Mouse (Mus musculus) hindbrain, embryonic 14.5 days (tissue): ENCODE measurements around the gene Cops8. TPM values are rescaled to one million over a fixed set of nuclear protein-coding genes. Genes with fewer than 3 reads are reported as not detected.

Experiments
- ATAC-seq: fragments of 200-750 bp; cut with Nextera tagmentation; 2 replicates; pipeline ENCODE4 v1.8.0; 2017; ENCODE audit warnings: moderate number of reproducible peaks, mild to moderate bottlenecking, moderate TSS enrichment, moderate library complexity; ENCODE audit not compliant: low FRiP score
- DNase-seq: peaks from one replicate; pipeline ENCODE4 v3.0.0-alpha.2; 2015; ENCODE audit warnings: low spot score
- H3K27ac ChIP-seq: fragments of 300-500 bp; sonication (generic); 2 replicates; pipeline ENCODE4 v1.5.1; 2014; ENCODE audit warnings: mild to moderate bottlenecking, moderate library complexity
- H3K27me3 ChIP-seq: fragments of 300-500 bp; sonication (generic); 2 replicates; pipeline ENCODE4 v1.6.1; 2014; ENCODE audit warnings: mild to moderate bottlenecking, low read length, mixed read lengths; ENCODE audit not compliant: control insufficient read depth, insufficient read depth
- H3K36me3 ChIP-seq: fragments of 300-500 bp; sonication (generic); replicated peaks from 2 replicates; pipeline ENCODE4 v1.6.1; 2014; ENCODE audit not compliant: control insufficient read depth, insufficient read depth
- H3K4me1 ChIP-seq: fragments of 300-500 bp; sonication (generic); replicated peaks from 2 replicates; pipeline ENCODE4 v1.6.1; 2014; ENCODE audit warnings: antibody characterized with exemption, low read length, mixed read lengths; ENCODE audit not compliant: control insufficient read depth, insufficient read depth
- H3K4me2 ChIP-seq: fragments of 300-500 bp; sonication (generic); replicated peaks from 2 replicates; pipeline ENCODE4 v1.6.1; 2014; ENCODE audit warnings: mild to moderate bottlenecking, moderate library complexity
- H3K4me3 ChIP-seq: fragments of 300-500 bp; sonication (generic); replicated peaks from 2 replicates; pipeline ENCODE4 v1.5.1; 2014; ENCODE audit warnings: mild to moderate bottlenecking, low read length
- H3K9ac ChIP-seq: fragments of 300-500 bp; sonication (generic); 2 replicates; pipeline ENCODE4 v1.6.1; 2014
- H3K9me3 ChIP-seq: fragments of 300-500 bp; sonication (generic); 2 replicates; pipeline ENCODE4 v1.6.1; 2016; ENCODE audit warnings: low read length; ENCODE audit not compliant: control insufficient read depth
- WGBS: fragments of 180-500 bp; shearing (Covaris S2); extraction: QIAGEN DNeasy Blood & Tissue Kit; methylation state at CpG from one replicate; pipeline ENCODE4 v1.1.7; 2014; 5-methylcytosine and 5-hydroxymethylcytosine counted together
- polyA plus RNA-seq: library from polyadenylated mRNA; unstranded; fragments of >200 nt; fragmentation: Nextera tagmentation; extraction: Ambion mirVana; gene quantifications from 2 replicates; pipeline ENCODE4 v1.2.1, GENCODE M21; 2014

The Cops8 gene
- polyA plus RNA-seq, 1 experiment from 2014 or later, result 177 TPM

GRCm38 (mm10) chr1:90658581-90658980 is 55.8 kb downstream of the Cops8 start:
- no peak for DNase-seq
- H3K9ac ChIP-seq, result no peak overlapping the region
- H3K4me2 ChIP-seq, result no peak overlapping the region
- H3K36me3 ChIP-seq, result no peaks in the 10 kb centered on the region
- no peaks in the 10 kb centered on the region for H3K4me1 ChIP-seq
- no peak overlapping the region for H3K27ac ChIP-seq
- no peaks in the 10 kb centered on the region for H3K9me3 ChIP-seq
- WGBS, result 88% methylated on average over 3 of the region's 3 CpGs
- no peak overlapping the region for H3K4me3 ChIP-seq
- no peak for ATAC-seq
- no peaks in the 10 kb centered on the region for H3K27me3 ChIP-seq

GRCm38 (mm10) chr1:90660150-90660549 is 57.4 kb downstream of the Cops8 start:
- WGBS, result 90% methylated on average over 7 of the region's 7 CpGs
- no peak for ATAC-seq

DNA sequence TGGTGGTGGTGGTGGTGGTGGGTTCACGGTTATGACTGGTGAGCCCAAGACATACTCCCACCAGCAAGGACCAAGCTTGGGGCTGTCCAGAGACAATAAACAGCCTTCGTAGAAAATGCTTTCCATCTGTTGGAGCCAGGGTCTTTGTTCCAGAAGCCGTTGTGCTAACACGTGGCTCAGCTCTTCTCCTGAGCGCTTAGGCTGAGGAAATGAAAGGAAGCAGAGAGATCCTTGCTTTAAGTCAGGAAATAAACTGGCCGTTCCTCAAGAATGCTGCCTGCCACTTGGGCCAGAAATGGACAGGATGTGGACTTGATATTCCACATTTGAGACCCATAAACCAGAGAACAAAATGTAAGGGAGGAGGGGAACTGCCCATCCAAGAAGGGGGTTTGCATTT is 59.7 kb downstream of the Cops8 start:
- DNase-seq, result no peak
- no peak overlapping the region for H3K4me3 ChIP-seq
- H3K27ac ChIP-seq, result no peak overlapping the region
- no peak overlapping the region for H3K9ac ChIP-seq
- no peaks in the 10 kb centered on the region for H3K9me3 ChIP-seq
- H3K4me1 ChIP-seq, result no peaks in the 10 kb centered on the region
- ATAC-seq, result no peak
- H3K4me2 ChIP-seq, result no peak overlapping the region
- WGBS, result 75% methylated on average over 6 of the region's 6 CpGs
- H3K27me3 ChIP-seq, result no peaks in the 10 kb centered on the region
- H3K36me3 ChIP-seq, result no peaks in the 10 kb centered on the region

More at GRCm38 (mm10) chr1:90660150-90660549, 57.4 kb downstream of the Cops8 start:
- no peak for DNase-seq
- Histone ChIP-seq H3K4me2 (no peak overlapping the region), H3K4me1 (no peaks in the 10 kb centered on the region), H3K27ac (no peak overlapping the region), H3K36me3 (no peaks in the 10 kb centered on the region), H3K27me3 (no peaks in the 10 kb centered on the region), H3K4me3 (no peak overlapping the region), H3K9ac (no peak overlapping the region), H3K9me3 (no peaks in the 10 kb centered on the region)

Other genes with a start within 250 kb of the Cops8 start
- 11.9 and 12.6 TPM in 2 replicates for gene Col6a3, start 241.0 kb downstream of the Cops8 start, polyA plus RNA-seq